Mouse (Mus musculus): ENCODE data around the gene Zfp280c.
A peak's percentile ranks its signal among the peaks of the same experiment; 100 is the strongest.

The Zfp280c gene

DNA sequence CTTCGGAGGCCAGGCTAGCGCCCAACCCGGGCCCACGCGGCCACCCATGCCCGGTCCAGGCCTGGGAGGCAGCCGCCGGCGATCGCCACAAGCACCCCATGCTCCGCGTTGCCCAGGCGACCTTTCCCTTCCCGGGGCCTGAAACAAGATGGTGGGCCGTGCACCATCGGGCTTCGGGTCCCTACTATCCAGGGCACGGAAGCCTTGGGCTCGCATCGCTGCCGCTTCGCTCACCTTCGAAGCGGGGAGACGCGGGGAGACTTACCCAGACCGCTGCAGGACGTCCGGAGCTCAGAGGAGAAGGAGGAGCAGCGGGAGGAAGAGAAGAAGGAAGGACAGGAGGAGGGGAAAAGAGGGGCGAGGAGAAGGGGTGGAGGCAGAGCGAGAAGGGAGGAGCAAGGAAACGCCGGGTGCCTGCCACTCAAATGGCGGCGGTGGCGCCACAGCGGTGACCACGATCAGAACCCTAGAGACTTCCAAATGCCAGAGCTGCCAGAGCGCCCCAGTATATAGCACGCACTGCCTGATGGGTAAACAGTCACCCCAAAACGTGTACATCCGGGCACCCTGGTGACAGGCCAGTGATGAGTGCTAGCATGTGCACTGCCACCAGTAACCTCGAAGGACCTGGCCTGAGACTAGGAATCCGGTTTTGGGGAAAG lies at the start of gene Zfp280c:
Gene Zfp280c, minus strand, starts transcription at position 406 of the 662 bp plus-strand sequence.
- peak; percentile 83 for DNase-seq (ENCODE audit: low read depth)

DNA sequence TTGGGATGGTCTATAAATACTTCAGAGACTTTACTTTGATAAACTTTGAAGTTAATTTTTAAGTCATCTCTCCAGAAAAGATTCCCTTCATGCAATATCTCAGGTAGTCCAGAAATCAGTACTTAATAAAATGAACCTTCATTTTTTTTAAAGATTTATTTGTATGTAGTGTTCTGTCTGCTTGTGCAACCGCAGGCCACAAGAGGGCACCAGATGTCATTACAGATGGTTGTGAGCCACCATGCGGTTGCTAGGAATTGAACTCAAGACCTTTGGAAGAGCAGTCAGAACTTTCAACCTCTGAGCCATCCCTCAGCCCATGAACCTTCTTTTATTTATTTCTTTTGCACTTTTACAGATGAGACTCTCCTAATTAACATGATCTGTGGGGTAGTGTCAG lies 42.7 kb upstream of the Zfp280c start:
- peak; percentile 42 for DNase-seq (ENCODE audit: low read depth)

DNA sequence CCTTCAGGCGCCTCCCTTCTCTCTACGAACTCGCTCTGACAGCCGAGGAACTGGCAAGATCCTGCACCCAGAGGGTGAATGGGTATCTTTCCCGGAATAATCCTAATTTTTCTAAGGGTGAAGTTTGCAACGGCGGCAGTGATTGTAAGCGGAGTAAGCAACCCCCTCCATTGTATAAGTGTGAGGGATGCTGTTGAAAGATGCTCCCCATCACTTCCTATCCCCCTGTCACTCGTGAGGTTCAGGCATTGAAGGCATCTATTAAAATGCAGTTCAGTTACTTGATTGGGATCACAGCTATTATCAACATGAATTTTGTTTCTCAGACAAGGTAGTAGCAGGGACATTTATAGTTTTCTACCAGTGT lies 29.7 kb upstream of the Zfp280c start:
- no peak for DNase-seq (ENCODE audit: low read depth)

DNA sequence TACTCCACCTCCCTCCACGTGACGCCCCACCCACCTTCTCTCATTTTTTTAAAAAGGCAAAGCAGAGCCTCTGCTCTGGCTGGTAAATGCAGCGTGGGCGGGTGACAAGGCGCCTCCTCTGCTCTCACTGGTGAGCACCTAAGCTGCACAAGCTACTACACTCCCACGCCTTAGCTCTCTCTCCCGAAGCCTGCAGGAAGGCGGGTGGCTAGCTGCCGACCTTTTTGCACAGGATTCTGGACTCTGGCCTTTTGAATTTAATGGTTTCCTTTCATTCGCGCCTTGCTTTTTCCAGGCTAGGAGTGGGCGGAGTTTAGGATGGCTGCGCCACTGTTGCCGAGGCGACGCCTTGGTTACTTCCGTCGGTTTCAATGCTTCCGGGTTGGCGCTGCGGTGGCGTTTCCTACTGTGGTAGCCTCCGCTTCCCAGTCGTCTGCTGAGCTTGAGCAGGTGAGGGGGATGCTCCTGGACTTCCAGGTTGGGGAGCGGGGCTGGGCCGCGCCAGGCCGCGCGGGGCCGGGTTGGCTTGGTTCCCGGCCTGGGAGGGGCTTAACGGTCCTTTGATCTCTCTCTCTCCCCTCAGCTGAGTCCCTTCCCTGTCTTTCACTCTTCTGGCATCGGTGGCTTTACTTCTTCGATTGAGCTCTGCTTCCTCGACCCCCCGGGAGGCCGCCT lies 29.2 kb upstream of the Zfp280c start, which contains the start of gene Slc25a14:
Gene Slc25a14, plus strand, starts transcription at position 35 of the 675 bp plus-strand sequence.
- DNase-seq (ENCODE audit: low read depth): peak; percentile 90

DNA sequence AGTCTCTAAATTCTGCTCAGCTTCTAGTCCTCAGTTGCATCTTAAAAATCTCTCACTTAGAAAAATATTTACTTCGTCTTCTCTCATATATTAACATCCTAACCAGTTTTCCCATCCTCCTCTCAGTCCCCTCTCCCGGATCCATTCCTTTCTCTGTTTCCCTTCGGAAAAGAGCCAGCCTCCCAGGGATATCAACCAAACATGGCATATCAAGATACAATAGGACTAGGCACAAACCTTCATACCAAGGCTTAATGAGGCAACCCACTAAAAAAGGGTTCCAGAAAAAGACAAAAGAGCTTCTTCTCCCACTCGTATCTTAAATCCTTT lies 28.7 kb upstream of the Zfp280c start:
- DNase-seq (ENCODE audit: low read depth): no peak

DNA sequence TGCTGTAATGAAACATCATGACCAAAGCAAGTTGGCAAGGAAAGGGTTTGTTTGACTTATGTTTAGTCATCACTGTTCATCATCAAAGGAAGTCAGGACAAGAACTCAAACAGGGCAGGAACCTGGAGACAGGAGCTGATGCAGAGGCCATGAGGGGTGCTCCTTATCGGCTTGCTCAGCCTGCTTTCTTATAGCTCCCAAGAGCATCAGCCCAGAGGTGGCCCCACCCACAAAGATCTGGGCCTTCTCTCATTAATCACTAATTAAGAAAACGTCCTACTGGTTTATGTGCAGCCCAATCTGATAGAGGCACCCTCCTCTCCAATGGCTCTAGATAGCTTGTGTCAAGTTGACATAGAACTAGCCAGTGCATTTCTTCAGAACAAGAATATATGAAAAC lies 10.6 kb upstream of the Zfp280c start:
- no peak for DNase-seq (ENCODE audit: low read depth)

DNA sequence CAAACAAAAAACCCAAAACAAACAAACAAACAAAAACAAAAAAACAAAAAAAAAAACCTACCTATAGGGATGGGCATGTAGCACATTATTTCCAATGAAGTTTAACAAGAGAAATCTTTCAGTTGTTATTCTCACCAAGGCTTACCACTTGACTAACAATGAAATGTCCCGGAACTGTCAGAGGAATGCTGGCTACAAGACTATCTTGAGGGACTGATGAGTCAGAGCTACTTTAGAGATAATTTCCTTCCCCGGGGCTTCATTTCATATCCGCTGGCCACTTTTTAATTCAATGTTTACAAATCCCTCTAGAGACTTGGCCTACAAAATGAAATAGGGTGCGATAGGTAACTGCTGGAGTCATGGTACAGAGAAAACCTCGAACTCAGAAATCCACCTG lies 2.6 kb upstream of the Zfp280c start:
- no peak for DNase-seq (ENCODE audit: low read depth)

DNA sequence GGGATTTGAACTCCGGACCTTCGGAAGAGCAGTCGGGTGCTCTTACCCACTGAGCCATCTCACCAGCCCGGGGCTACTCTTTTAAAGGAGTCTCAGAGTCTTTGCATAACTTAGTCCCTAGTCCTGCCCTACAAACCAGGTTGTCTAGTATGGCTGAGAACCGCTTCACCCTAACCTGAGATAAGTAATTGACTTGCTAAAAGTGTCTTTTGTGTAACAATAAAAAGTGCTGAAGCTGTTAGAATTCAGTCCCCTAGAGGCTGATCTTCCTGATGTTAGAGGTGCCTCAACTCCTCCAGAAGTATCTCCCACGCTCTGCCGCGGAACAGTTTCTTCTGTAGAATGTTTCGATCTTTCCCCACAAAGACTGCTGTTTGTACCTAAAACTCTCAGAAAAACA lies 1.7 kb upstream of the Zfp280c start:
- no peak for DNase-seq (ENCODE audit: low read depth)

DNA sequence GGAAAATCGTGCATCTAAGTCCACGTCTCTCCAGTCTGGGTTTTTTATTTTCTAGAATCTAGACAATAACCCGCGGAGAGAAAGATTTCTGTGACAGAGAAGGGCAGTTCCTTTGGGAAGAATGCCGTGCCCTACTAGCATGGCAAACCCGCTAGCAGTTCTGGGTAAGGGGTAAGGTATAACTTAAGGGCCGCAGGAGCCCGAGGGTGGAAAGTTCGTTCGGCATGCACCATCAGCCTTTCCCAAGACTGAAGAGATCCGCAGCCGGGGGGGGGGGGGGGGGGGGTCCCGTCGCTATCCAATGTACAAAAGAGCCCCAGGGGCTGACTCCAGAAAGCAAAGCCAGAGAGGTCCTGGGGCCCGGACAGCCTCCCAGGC lies 594 bp downstream of the Zfp280c start:
- no peak for DNase-seq (ENCODE audit: low read depth)

DNA sequence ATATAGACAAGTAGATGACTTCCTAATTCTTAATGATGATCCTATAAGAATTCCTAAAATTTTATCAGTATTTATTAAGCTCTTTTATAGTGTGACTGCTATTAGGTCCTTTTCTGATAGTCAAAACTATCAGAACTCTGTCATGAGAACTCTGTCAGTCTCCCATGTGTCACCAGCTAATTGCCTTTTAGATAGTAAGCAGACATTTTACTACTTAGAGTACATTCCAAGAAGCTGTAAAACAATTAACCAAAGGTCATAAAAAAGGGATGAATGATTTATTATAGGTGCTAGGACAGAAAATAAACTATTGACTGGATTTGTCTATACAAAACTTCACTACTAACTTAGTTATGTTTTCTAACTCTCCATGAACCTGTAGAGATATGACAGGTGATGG lies 11.0 kb downstream of the Zfp280c start:
- DNase-seq (ENCODE audit: low read depth): no peak

DNA sequence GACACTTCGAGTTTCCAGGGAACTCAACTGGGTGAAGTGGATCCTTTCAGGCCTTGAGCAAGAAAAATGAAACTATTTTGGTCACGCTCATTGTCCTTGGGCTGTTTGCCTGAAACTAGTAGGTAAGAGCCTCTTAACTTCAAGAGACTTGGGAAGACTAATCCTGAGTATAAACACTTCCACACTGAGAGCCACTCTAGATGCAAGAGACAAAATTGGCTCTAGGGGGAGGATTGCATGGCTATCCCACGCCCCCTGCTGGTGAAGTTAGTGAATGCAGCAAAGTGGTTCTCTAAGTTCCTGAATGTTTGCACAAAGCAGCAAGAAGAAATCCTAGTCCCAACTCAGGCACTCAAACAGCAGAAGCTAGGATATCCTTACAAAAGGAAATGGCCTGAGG lies 62.1 kb downstream of the Zfp280c start:
- DNase-seq (ENCODE audit: low read depth): peak; percentile 77

DNA sequence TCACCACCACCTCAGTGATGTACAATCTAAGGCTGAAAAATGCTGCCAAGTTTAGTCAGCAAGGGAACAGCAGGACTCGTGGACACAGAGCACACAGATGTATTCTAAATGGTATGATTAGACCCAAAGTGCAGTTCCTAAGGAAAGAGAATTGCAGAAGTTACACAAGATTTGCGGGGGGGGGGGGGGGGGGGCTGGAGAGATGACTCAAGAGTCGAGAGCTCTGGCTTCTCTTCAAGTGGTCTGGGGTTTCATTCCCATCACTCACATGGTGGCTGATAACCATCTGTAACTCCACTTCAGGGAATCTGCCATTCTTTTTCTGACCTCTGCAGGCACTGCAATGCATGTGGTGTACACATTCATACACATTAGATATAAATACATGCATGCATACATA lies 67.9 kb downstream of the Zfp280c start:
- no peak for DNase-seq (ENCODE audit: low read depth)

DNA sequence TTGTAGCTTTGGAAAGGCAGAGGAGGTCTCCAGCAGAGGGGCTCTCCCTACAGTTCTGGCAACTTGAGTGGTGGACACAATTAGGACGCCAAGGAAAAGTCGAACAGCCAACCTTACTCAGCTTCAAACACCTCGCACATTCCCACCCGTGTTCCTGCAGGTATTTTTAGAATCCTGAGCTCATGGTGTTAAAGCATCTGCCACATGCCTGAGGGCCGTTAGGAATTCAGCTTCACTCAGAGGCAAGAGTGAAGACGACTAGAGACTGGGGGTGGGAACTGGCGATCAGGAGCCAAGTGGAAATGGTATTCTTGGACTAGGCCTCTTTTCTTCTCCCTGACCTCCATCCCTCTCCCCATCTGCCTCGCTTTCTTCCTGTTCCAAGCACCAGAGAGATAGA lies 68.4 kb downstream of the Zfp280c start:
- no peak for DNase-seq (ENCODE audit: low read depth)

DNA sequence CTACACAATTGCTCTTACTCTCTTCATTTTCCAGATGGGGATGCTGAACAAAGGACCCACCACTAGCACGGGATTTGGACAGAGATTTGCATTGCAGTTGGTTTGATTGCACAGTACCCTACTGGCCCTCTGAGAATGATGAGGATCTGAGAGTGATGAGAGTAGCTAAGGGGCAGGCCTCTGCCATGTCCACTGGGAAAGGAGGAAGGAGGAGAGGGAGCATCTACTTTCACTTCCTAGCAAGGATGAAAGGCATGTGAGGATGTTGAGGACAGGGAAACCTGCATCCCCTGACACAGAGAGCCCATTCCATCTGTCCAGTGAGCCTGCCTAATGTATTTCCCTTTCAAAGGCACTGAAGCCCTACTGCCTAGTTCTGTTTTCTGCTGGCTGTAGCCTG lies 69.0 kb downstream of the Zfp280c start:
- no peak for DNase-seq (ENCODE audit: low read depth)

DNA sequence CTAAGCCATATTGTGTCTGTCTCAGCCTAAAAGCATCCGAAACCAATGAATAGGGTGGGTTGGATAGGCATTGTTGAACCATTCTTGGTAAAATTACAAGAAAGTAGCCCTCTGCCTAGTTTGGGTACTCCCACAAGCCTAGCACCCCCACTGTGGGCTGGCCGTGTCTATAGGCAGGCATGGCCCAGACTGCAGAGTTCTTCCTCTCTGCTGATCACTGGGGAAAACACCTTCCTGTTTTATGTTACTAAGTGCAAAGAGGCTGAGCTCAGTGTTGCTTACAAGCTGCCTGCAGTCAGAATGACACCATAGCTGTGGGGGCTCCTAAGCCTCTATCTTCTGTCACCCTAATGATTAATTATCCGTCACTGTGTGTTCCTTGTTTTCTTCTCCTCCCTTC lies 70.8 kb downstream of the Zfp280c start:
- DNase-seq (ENCODE audit: low read depth): peak; percentile 13

DNA sequence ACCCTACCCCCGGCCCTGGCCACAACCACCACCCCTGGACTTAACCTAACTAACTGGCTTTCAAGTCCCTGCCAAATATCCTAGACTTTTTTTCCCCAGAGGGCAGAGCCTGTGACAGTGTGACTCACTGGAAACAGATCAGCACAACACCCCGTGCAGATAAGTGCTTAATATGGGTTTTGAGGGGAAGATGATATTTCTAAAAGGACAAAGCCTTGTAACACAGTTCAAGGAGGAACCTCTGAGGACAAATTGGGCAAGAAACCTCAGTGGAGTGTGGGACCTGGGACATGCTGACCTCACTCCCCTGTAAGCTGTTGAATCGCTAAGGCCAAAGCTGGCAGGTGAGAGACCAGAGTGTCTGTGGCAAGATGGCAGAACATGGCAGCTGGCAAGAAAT lies 72.7 kb downstream of the Zfp280c start:
- DNase-seq (ENCODE audit: low read depth): no peak

DNA sequence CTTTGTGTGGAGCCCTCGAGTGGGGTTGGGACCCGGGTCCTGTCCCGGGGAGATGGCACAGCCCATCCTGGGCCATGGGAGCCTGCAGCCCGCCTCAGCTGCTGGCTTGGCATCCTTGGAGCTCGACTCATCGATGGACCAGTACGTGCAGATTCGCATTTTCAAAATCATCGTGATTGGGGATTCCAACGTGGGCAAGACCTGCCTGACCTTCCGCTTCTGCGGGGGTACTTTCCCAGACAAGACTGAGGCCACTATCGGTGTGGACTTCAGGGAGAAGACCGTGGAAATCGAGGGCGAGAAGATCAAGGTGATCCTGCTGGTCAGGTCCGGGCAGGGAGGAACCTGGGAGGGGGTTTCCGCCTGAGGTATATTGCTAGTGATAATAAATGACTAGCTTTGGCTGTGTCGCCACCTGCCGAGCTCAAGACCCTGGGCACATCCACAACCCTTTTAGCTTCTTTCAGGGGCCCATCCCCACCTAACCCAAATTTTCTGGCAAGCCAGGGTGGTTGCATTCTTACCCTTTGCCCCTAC lies 74.7 kb downstream of the Zfp280c start:
- peak; percentile 38 for DNase-seq (ENCODE audit: low read depth)

DNA sequence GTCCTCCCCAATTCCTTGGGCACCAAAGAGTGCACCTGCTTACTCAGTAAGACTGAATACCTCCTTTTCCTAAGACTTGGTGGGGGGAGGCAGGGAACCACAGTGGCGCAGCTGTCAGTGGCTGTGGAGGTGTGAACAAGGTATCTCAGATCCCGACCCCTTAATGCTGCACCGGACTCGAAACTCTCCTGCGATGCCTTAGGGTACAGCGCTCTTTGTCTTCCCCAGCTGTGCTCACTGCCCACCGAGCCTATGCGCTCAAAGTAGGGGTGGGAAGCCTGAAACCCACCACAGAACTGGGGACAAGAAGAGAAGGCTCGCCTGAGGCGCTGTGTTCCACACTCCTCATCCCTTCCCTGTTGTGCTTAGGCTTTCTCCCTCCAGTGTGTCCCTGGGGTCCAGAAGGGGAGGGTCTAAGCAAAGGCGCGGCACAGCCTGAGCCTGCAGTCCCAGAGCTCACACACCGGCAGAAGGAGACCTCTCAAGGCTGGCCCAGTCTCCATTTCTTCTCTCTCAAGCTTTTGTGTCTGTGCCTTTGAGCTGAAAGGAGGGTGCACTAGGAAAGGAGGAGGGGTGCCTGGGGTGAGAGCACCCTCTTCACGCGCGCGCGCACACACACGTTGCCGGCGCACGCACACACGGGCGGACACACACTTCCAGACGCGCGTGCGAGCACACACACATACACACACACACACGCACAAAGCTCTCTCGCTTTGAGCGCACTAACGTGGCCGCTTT lies 75.3 kb downstream of the Zfp280c start, which contains the start of gene Rab33a:
Gene Rab33a, plus strand, starts transcription at position 478 of the 741 bp plus-strand sequence.
- DNase-seq (ENCODE audit: low read depth): peak; percentile 14

DNA sequence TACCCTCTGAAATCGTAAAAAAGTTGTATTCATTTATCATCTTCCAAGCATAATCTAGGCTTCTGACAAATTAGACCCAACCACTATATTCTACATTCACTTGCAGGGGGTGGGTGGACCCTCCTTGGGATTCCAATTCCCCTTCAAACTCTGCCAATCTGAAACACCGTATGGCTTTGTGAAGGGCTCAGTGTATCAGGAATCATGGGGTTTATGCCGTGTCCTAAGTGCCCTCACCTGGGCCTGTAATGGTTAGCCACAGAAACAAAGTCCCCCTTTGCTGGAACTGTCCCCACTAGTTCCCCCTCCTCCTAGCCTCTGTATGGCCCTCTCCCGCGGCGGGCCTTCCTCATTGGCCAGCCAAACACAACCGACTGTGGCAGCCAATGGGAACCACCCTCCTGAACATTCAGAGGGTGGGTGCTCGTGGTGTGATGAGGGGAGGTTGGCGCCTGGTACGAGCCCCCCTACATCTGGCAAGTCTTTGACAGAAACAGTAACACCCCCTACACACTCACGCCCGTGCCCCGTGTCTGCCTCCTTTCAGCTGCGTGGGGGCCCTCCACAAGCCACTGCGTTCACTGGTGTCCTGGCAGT lies 76.0 kb downstream of the Zfp280c start:
- no peak for DNase-seq (ENCODE audit: low read depth)

DNA sequence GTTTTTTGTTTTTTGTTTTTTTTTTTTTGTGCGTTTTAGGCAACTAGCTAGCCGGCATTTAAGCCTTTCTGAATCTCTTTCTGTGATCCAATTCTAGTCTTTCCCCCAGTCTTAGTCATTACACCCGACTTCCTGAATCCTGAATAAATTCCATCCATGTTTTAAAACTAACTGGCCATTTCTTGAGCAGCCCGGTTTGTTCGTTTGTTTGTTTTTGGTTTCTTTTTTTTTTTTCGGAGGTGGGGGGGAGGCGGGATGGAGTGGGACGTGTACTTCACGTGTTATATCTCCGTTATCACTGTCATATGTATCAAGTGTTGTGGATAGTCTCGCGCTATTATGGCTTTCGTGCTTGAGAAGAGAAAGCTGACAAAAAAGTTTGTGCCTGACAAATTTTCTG lies 80.5 kb downstream of the Zfp280c start:
- DNase-seq (ENCODE audit: low read depth): peak; percentile 64

DNA sequence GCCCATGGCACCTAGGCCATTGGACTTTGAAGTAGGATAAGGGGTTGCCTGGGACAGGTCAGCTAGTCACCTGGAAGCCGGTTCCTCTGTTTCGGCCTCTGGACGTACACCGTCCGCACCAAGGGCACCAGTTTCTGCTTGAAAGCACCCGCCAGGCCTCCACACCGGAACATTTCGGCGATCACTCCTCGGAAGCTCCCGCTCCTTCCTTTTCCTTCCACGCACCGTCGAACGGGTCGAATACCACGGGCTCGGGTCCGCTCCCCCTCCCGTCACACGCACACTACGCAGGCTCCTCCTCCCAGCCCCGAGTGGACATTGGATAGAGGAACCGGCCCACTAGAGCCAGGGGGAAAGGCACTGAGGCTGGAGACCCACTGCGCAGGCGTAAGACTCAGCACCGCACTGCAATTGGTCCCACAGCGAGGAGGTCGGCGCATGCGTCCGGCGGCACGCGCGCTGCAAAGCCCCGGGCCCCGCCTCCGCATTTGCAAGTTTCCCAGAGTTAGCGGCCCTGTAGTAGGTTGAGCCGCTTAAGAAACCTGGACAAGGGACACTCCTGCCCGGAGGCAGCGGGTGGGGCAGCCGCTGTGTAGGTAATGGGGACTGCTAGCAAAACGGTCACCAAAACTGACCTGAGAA lies 81.0 kb downstream of the Zfp280c start, which contains the start of gene Aifm1:
Gene Aifm1, minus strand, starts transcription at position 398 of the 642 bp plus-strand sequence.
- peak; percentile 94 for DNase-seq (ENCODE audit: low read depth)

DNA sequence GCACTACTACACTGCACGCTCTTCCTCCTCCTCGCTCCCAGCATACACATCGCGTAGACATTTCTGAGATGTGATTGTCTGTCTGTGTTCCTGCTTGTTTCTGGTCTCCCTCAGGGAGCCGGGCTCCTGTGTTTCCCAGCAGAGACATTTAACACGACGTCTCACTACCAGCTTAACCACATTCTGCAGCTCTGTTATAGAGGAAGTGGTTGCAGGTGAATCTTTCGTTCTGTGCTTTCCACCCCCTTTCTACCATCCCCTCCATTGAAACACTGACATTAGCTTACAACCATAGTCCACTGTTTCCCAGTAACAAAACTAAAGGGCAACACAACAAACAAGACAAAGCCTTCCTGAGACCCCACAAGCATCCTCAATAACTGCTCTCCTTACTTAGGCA lies 100.5 kb downstream of the Zfp280c start:
- DNase-seq (ENCODE audit: low read depth): peak; percentile 17

Measured in induced T-regulatory cell, adult 2 months (primary cell).